Mouse (Mus musculus): ENCODE measurements around the gene Mb21d2.

DNA sequence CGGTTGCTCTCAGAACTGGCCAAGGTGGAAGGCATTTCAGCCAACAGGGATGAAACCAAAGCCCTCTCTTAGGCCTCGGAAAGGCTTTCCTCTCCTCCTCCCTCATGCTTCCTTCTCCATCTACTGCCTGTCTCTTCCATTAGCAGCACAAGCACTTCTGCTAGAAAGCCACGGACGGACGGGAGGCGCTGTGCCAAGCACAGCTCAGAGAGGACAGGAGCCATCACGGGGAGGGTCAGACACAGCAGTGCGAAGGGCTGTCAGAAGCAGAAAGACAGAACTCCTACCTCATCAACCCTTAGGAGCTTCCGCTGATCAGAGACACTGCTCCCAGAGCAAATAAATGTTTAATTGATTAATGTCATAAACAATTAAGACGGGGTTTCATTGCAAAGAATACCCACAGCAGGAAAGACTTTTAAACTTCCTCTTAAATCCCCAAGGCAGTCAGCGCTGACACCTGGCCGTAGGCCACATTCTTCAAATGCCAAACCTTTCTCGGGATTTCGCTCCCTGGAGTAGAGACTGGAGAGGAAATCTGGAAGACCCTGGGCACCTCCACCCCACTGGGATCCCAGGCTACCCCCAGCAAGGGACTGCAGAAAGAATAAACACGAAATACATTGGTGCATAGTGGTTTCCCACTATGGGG lies 30.8 kb downstream of the Mb21d2 start:
- no peak for TF ChIP-seq EP300 (IDR thresholded peaks at IDR 0.05; ENCODE audit: low read length)
- no peak for TF ChIP-seq ZC3H11A (IDR thresholded peaks at IDR 0.05; ENCODE audit: low read depth, low read length)
- no peak for TF ChIP-seq USF2 (conservative IDR thresholded peaks at IDR 0.05; ENCODE audit: low read depth, low read length)
- TF ChIP-seq POLR2A (IDR thresholded peaks at IDR 0.05; ENCODE audit: low read depth, low read length), result no peak
- TF ChIP-seq NELFE (IDR thresholded peaks at IDR 0.05; ENCODE audit: low read depth, low read length), result no peak
- TF ChIP-seq UBTF (IDR thresholded peaks at IDR 0.05; ENCODE audit: low read depth, low read length), result no peak
- TF ChIP-seq NRF1 (IDR thresholded peaks at IDR 0.05; ENCODE audit: low read depth, low read length), result no peak
- no peak for TF ChIP-seq MYC (IDR thresholded peaks at IDR 0.05; ENCODE audit: low read depth, low read length)
- TF ChIP-seq CTCF (conservative IDR thresholded peaks at IDR 0.05 in 1 of 2, IDR thresholded peaks at IDR 0.05 in 1 of 2; ENCODE audit: low read depth in 2 of 2, low read length in 2 of 2), result no peak
- TF ChIP-seq TCF12 (IDR thresholded peaks at IDR 0.05; ENCODE audit: low read depth, low read length), result no peak
- TF ChIP-seq BHLHE40 (IDR thresholded peaks at IDR 0.05; ENCODE audit: low read depth, low read length), result no peak
- TF ChIP-seq CHD1 (IDR thresholded peaks at IDR 0.05; ENCODE audit: low read depth, low read length), result no peak
- TF ChIP-seq ZNF384 (IDR thresholded peaks at IDR 0.05; ENCODE audit: low read depth, low read length), result no peak

Data from CH12.LX (cell line).